Mouse (Mus musculus) neutrophil, adult 65 days (primary cell): ENCODE data around the gene Vps33a. TPM values are rescaled to one million over a fixed set of nuclear protein-coding genes. Genes with fewer than 3 reads are reported as not detected.

Experiments used
- total RNA-seq: library from RNA; stranded (reverse); gene quantifications from 2 replicates; pipeline ENCODE4 v1.2.4, GENCODE M21; 2023

Gene Vps33a
- 38.0 and 56.0 TPM in 2 replicates for total RNA-seq

GRCm38 (mm10) chr5:123572357-123573186 is at the start of gene Vps33a:
Gene Vps33a, minus strand, starts transcription at chr5:123573038.

GRCm38 (mm10) chr5:123525281-123525680 is 47.6 kb downstream of the Vps33a start, which contains the start of gene Gm49027:
Gene Gm49027, minus strand, starts transcription at chr5:123525488.

GRCm38 (mm10) chr5:123523692-123524392 is 49.0 kb downstream of the Vps33a start, which contains the start of gene Diablo:
Gene Diablo, minus strand, starts transcription at chr5:123524176.

GRCm38 (mm10) chr5:123510160-123510559 is 62.7 kb downstream of the Vps33a start, which contains the start of gene B3gnt4:
Gene B3gnt4, plus strand, starts transcription at chr5:123510460.

GRCm38 (mm10) chr5:123489112-123489785 is 83.6 kb downstream of the Vps33a start, which contains the start of the genes Lrrc43 and Il31:
Gene Lrrc43, plus strand, starts transcription at chr5:123489305.
Gene Il31, minus strand, starts transcription at chr5:123489489.

Other genes starting within 250 kb of the Vps33a start
- gene Bcl7a, start 229.2 kb downstream of the Vps33a start, total RNA-seq = 3.8 and 6.1 TPM in 2 replicates
- 40.6 and 61.0 TPM in 2 replicates for gene Mlxip, start 178.2 kb downstream of the Vps33a start, total RNA-seq
- gene Lrrc43, start 83.7 kb downstream of the Vps33a start, total RNA-seq = 0.18 TPM in 1 of 2 replicates, not detected in the other
- not detected in 2 replicates for gene Il31, start 83.5 kb downstream of the Vps33a start, total RNA-seq
- not detected in 2 replicates for gene B3gnt4, start 62.6 kb downstream of the Vps33a start, total RNA-seq
- 39.7 and 47.5 TPM in 2 replicates for gene Diablo, start 48.9 kb downstream of the Vps33a start, total RNA-seq
- gene Gm49027, start 47.5 kb downstream of the Vps33a start, total RNA-seq = 2.2 and 6.1 TPM in 2 replicates
- 92.6 and 115 TPM in 2 replicates for gene Clip1, start 111.6 kb upstream of the Vps33a start, total RNA-seq
- 111 and 157 TPM in 2 replicates for gene Zcchc8, start 148.1 kb upstream of the Vps33a start, total RNA-seq
- gene Rsrc2, start 176.4 kb upstream of the Vps33a start, total RNA-seq = 218 and 277 TPM in 2 replicates
- gene Kntc1, start 176.7 kb upstream of the Vps33a start, total RNA-seq = 22.5 and 24.0 TPM in 2 replicates